Mouse (Mus musculus): ENCODE results near the gene Nr2f2. TPM values are rescaled to one million over a fixed set of nuclear protein-coding genes. Genes with fewer than 3 reads are reported as not detected.

Nr2f2 gene
- 10 to 100 TPM; 78.3 to 79.6 TPM for total RNA-seq (2021)
- long read RNA-seq, experiment 1, full-length matches to known transcripts: 11 of 75 reads
- long read RNA-seq, experiment 1, partial matches to known transcripts: 31 of 75 reads
- long read RNA-seq, experiment 1, other reads (novel, unspliced or antisense): 33 of 75 reads
- long read RNA-seq, experiment 2, full-length matches to known transcripts: 14 of 42 reads
- long read RNA-seq, experiment 2, partial matches to known transcripts: 19 of 42 reads
- long read RNA-seq, experiment 2, other reads (novel, unspliced or antisense): 9 of 42 reads

- DNase-seq: peak; percentile 28
Observed at GRCm38 (mm10) chr7:70365941-70366807, at the start of gene Nr2f2. Gene Nr2f2, minus strand, starts transcription at chr7:70366735.

DNA sequence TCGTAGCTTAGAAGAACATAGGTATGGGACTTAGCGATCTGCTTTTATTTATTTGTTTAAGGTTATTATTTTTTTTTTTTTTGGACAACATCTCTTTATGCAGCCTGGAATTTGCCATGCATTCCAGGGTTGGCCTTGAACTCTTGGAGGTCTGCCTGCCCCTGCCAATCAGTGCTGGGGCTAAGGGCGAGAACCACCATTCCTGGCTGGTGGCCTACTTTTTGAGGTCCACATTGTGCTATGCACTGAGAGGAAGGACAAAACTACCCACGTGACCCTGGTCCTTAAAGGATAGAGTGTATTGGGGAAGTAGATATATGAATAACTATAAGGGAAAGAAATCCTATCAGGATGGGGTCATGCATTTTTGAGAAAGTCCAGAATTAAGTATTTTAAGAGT is 47.9 kb upstream of the Nr2f2 start:
- DNase-seq: no peak

DNA sequence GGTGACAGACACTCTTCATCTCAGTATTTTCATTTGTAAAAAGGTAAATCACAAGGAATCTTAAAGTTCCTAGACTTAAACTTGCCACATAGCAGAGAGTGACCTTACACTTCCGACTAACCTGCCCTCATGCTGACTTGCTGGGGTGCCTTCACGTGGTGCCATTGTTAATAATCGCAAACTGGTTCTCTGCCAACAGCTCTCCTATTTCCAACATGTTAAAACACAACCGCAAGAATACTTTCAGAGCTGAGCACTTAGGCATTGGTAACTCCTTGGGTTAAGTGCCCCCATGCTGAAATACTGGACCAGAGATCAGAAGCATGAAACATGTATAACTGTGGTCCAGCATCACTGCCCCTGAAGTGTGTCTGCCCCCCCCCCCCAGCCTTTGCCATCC is 47.1 kb upstream of the Nr2f2 start:
- no peak for DNase-seq

- no peak for DNase-seq
Observed at GRCm38 (mm10) chr7:70412900-70413299, 46.4 kb upstream of the Nr2f2 start.

- DNase-seq: no peak
Observed at GRCm38 (mm10) chr7:70410350-70410749, 43.8 kb upstream of the Nr2f2 start.

GRCm38 (mm10) chr7:70409890-70410289 is 43.4 kb upstream of the Nr2f2 start:
- DNase-seq: no peak

DNA sequence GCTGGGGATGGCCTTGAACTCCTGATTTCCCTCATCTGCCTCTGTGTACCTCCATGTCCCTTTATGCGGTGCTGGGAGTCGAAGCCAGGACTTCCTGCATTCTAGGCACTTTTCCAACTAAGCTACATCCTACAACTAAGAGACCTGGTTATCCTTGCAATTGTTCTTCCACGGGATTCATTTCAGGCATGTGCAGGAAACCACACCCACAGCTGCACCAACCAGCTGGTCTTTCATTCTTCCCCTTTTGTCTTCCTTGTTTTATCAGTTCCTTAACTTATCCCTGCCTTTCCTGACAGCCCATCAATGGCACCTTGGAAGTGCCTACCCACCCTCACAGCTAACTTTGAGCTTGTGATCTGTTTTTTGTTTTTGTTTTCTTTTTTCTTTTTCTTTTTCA is 42.3 kb upstream of the Nr2f2 start:
- no peak for DNase-seq

DNA sequence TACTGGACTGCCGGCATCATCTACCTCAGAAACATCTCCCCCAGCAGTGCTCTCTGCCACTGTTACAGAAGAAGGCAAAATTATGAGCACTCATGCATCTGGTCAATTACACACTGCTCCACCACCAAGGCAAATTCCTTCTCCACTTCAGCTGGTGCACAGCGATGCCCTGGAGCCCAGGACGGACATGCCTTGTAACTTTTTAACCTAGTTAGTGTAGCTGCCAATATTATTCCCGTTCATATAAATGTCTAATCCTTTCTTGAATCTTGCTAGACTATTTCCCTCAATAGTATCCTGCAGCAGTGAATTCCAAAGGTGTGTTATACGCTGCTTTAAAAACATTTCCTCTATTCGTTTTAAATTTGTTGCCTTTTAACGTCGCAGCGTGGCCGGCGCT is 40.6 kb upstream of the Nr2f2 start:
- DNase-seq: no peak

GRCm38 (mm10) chr7:70406527-70406926 is 40.0 kb upstream of the Nr2f2 start:
- no peak for DNase-seq

DNA sequence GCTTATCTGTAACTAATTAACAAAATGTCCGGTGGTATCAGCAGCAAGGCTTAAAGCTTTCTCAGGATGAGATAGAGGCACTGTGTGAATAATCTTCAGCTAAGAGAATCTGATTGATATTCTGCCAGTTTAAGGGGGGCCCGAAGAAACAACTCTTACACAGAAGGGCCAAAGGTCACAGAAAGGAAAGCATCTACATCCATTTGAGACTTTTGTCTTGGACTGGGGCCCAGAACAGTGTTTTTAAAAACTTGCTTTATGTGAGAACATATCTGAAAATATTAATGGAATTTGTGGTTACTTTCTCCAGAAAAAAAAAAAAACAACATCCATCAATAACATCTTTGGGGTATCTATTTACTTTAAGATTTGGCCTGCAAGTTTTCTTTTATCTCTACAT is 38.9 kb upstream of the Nr2f2 start:
- no peak for DNase-seq

- DNase-seq: no peak
Observed at GRCm38 (mm10) chr7:70382828-70383227, 16.3 kb upstream of the Nr2f2 start.

- no peak for DNase-seq
Observed at GRCm38 (mm10) chr7:70381409-70382244, 15.1 kb upstream of the Nr2f2 start.

GRCm38 (mm10) chr7:70380943-70381342 is 14.4 kb upstream of the Nr2f2 start:
- no peak for DNase-seq

- no peak for DNase-seq
Observed at GRCm38 (mm10) chr7:70380246-70380645, 13.7 kb upstream of the Nr2f2 start.

GRCm38 (mm10) chr7:70370552-70371262 is 4.2 kb upstream of the Nr2f2 start:
- no peak for DNase-seq

DNA sequence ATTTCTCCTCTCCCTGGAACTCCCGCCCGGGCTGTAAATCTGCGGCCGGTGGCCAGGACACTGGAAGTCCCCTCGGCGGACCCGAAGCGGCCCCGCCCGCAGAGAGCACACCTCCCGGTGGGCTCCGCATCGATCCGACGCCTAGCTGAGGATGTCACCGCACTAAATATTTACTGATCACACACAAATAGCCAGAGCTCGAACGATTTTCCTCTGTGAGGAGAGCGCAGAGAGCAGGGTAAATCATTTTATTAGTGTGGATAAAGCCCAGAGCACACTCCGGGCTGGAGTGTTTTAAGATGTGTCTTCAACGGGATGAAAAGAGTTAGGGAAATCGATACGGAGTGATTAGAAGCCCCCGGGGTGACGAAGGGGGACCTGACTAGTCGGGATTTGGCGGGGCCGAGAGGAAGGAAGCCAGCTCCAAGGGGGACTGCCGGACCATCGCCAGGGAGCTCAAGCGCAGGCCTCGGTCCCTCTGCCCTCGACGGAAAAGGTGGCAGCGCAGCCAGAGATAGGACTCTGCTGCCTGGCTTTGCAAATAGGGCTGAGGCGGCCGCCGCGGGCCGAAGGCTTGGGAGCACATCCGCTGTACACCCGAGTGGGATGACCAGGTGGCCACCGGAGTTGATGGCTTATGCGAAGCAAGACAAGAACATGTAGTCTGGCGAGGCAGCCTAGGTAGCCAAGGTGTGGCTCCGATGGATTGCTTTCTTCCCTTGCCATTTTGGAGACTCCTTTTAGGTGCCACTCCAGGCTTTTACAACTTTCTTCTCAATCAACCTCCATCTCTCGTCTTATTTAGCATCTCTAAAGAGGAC is 3.4 kb upstream of the Nr2f2 start:
- DNase-seq: peak; percentile 49

DNA sequence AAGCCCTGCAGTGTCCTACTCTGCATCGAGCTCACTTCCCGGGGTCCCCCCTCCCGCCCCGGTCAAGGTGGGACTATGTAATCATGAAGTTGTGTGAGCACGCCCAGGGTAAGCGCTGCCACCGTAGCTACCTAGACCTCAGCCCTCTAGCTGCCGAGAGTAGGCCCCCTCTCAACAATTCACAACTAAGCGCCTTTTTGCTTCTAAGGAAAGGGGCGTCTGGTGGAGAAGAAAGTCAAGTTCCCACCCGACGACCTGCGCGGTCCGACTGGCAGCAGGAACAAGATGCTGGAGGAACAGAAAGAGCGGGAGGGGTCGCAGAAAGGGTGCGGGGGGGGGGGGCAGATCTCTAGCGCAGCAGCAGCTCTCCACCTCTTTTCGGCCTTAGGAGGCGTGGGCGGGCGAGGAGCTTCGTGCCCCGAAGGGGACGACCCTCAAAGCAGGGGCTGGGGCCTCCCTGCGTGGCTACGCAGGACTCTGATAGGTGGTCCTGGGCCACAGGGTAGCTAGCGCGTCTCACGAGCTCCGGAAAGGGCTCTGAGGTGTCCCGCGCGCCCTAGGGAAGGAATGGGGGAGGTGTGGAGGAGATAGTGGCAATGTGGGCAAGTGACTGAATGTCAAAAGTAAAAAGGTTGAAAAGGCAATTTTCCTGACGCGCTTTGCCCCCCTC is 2.7 kb upstream of the Nr2f2 start:
- DNase-seq: peak; percentile 29

GRCm38 (mm10) chr7:70368751-70369060 is 2.2 kb upstream of the Nr2f2 start:
- DNase-seq: peak; percentile 5

DNA sequence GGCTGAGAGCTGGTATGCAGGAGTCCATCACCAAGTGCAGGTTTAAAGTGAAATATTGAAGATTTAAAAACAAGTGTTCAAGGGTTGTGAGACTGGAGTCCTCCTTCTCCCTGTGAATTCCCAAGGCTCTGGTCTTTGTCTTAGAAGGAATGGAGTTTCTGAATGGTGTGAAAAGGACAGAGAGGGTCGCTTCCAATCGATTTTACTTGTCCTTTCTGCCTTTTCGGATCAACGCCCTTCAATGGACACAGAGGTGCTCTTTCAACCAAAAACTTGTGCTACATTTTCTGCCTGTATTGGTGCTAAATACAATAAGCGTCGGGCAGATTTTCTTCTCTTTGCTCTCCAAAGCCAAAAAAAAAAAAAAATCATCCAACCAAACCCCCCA is 1.7 kb upstream of the Nr2f2 start:
- no peak for DNase-seq

DNA sequence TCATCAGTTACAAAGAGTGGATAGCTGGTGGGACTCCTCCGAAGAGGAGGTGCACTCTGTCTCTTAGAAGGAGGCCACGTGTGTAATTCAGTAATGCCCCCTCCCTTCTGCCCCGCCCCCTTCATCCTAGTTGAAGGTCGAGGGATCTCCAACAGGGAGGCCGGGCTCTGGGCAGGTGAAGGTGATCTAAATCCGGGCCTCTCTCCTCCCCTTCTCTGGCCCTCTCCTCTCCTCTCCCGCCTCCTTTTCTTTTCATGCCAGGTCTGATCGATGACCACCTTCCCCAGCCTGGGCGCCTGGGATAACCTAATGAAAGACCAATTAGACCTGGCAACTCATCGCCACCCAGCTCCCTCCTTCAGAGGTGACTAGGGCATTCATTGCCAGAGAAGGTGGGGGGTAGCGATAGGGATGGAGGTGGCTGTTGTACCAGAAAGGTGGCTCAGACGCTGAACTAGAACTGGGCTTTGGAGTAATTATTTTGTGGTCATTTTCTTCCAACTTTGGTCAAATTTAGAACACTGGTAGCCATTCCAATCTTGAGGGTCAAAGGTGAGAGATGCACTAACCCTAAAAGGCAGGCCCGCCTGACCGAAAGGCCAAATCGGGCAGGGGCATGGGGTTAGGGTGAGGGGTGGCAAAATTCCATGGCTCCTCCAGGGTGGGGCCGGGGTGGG is 1.2 kb upstream of the Nr2f2 start:
- DNase-seq: peak; percentile 25

Data from adrenal gland, postnatal 10 days (tissue).